Mouse (Mus musculus): ENCODE results near the gene Fstl4.

The Fstl4 gene

DNA sequence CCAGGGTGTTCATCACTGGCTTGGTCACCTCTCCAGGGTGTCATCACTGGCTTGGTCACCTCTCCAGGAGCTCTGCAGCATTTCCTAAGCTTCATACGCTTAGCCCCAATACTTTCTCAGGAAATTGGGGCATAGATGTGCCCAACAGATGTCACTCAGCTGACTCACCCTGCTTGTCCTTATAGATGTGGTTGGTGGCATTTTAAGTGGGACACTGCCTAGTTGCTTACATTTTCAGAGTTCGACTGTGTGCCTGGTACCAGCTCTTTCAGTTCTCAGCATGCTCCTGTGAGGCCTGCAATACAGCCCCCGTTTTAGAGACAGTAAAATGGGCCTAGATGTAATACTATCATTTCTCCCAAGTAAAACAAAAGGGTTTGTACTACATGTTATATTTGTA is 8.6 kb downstream of the Fstl4 start:
- DNase-seq, result no peak

GRCm38 (mm10) chr11:52775291-52775690 is 10.9 kb downstream of the Fstl4 start:
- DNase-seq, result no peak

DNA sequence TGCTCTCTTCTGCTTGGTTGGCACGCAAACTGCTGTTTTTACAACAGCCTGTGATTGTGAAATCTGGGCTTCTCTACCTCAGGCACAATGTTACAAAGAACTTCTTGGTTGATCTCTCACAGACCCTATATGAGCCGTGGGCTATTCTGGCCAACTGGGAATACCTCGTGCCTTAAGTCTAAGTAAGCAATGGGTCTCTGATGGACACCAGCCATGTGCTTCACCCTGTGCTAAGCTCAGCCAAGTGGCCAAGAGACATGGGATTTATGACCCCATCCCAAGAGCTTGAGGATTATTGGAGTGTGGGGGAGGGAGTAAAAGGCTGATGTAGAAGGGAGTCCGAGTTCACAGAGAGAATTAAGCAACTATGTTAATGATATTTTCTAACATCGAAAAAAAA is 18.0 kb downstream of the Fstl4 start:
- no peak for DNase-seq

- no peak for DNase-seq
Observed at GRCm38 (mm10) chr11:52794331-52794730, 29.9 kb downstream of the Fstl4 start.

- DNase-seq, result no peak
Observed at GRCm38 (mm10) chr11:52809542-52809941, 45.1 kb downstream of the Fstl4 start.

DNA sequence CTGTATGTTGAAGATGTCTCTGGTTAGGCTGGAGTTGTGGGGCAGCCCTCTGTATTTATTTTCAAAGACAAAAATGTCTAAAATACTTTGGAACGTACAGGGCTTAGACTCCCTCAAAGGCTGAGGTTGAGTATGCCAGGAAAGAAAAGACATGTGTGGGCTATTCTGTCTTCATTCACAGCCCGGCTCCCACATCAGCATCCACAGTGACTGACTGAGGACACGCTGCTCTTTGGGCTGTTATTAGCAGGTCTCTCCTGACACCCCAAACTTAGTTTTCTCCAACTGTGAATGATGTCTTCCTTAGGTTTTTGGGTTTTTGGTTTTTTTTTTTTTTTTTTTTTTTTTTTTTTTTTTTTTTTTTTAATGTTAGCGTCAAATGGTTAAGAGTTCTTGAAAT is 51.6 kb downstream of the Fstl4 start:
- DNase-seq, result no peak

DNA sequence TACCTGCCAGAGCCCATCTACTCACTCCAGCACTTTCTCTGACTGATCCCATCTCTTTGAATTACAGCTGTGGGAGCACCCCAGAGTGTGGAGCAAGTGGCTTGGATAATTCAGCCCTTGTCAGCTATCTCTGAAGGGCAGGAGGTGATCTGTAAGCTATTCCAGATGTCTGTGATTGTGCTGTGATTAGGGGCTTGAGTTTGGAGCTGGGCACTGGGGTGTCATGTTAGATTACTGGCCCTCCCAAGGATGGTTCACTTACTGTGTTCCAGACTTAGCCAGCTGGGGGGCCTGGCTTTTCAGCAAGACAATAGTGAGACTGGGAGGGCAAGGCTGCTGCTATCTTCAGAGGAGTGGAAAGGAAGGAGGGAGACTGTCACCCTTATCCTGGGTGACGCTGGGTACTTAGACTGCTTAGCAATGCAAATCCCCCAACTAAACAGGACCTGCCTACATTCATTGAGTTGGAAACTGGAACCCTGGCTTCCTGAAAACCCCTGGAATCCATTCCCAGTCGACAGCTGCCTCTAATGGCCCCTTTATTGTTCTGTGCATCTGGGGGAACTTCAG is 56.0 kb downstream of the Fstl4 start:
- DNase-seq, result no peak

DNA sequence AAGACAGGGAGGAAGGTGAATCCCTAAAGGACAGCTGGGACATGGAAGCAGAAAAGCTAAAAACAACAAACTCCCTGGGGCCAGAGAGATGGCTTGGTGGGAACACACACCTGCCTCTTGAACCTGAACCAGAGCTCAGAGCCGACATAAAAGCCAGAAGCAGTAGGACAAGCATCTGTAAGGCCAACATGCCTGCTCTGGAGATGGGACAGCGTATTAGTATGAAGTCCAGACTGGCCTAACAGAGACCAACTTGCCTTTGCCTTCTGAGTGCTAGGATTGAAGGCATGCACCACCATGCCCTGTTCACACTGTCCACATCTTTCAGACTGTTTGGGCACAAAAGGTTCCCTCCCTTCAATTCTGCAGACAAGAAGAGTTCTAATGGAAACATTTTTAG is 62.2 kb downstream of the Fstl4 start:
- DNase-seq, result no peak

DNA sequence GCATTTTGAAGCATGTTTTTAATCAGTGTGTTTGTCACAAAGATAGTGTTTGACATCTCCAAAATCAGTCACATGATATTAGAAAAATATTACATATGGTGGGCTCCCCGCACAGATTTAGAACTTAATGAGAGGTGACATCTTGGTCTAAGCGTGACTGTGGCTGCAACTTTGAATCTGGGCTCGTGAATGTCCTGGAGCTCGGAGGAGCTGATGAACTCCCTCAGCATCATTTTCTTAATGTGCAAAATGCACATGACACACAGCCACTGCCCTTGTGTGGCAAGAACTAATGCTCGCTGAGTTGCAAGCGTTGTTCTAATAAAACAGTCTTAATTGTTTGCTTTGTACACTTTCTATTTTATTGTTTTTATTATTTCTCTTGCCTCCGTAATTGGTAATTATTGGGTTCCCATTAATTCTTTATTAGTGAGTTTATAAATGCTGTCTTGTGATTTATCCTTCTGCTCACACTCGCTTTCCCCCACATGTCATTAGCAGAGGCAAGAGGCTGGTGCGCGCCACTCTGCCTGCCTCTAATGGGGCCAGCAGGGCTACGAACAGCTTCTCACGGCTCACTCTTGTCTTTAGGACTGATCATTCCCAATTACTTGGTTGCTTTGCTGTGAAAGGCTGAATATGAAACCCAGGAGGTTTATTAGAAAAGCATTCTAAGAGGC is 67.3 kb downstream of the Fstl4 start:
- DNase-seq, result no peak

DNA sequence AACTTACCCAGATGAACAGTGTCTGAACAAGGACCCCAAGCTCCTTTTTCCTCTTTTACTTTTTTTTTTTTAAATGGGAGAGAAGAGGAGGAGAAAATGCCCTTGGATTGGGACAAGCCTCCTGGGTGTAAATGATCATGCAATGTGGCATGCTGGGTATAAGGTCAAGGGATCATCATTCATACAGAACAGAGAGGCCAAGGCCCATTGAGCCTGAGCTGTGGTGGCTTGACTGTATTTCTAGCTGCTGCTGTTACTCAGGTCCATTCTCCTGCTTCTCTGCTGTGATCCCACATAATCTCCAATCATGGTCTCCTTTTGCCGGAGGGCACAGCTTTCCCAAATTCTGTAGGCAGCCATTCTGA is 67.9 kb downstream of the Fstl4 start:
- DNase-seq, result no peak

- DNase-seq, result no peak
Observed at GRCm38 (mm10) chr11:52848691-52849090, 84.3 kb downstream of the Fstl4 start.

DNA sequence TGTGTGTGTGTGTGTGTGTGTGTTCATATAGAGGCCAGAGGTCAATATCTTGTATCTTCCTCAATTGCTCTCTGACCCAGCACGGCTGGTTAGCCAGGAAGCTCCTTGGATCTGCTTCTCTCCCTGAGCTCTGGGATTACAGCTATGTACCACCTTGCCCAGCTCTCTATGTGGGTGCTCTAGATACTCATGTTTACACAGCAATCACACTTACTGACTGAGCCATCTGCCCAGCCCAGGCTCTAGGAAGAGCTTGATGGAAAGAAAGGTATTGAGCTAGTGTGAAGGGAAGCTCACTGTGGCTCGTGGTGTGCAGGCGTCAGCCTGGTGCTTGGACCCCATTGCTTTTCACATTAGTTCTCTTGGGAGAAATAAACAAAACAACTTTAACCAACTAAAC is 85.6 kb downstream of the Fstl4 start:
- DNase-seq, result no peak

- DNase-seq, result no peak
Observed at GRCm38 (mm10) chr11:52872846-52873512, 108.5 kb downstream of the Fstl4 start.

DNA sequence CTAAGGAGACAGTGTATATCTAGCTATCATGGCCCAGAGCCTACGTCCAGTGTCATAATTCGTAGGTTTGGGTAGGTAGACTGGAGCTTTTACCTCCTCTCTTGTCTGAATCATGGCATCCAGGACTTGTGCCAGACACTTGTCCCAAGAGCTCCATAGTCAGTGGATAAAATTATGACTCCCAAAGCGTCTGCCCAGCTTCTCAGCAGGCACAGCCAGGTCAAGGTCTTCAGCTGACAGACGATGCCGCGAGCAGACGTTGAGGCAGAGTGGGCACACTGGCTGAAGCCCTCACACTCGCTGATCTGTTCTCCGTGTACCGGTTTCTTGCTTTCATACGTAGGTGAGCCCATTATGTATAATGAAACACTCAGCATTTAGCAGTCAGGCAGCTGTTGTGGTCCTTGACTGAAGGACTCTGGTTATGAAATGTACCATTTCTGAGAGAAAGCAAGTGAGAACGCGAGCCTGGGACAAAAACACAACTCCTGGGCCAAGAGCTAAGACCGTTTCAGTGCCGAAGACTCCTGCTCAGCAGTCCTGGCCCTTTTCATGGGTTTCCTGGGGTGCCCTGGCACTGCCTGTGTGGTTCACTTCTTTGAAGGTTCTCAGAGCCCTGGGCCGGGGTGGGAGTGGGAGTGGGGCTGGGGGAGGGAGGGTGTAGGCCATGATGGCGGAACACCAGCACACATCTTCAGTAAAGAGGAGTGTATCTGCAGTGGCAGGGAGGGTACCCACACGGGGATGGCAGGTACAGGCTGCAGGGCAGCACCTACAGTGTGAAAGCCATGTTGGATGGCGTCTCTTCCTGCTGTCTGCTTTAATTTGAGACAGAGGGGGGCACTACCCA is 111.7 kb downstream of the Fstl4 start:
- peak; percentile 15 for DNase-seq

DNA sequence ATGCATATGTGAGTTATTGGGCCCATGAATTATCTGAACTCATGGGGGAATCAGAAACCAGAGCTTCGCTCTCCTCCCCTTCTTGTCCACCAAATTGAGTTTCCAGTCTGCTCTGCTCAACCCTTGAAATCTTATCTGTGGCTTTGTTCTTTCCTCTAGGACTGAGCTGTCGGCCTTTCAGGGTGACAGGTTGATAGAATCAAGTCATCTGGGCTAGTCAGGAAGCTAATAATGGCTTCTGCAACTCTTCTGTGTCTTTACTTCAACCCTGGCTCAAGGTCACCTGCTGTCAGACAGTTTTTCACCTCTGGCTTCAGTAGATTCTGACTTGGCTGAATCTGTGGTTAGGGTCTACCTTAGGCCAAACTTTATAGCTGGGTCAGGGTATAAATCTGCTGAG is 113.2 kb downstream of the Fstl4 start:
- DNase-seq, result no peak

- no peak for DNase-seq
Observed at GRCm38 (mm10) chr11:52879958-52880357, 115.5 kb downstream of the Fstl4 start.

DNA sequence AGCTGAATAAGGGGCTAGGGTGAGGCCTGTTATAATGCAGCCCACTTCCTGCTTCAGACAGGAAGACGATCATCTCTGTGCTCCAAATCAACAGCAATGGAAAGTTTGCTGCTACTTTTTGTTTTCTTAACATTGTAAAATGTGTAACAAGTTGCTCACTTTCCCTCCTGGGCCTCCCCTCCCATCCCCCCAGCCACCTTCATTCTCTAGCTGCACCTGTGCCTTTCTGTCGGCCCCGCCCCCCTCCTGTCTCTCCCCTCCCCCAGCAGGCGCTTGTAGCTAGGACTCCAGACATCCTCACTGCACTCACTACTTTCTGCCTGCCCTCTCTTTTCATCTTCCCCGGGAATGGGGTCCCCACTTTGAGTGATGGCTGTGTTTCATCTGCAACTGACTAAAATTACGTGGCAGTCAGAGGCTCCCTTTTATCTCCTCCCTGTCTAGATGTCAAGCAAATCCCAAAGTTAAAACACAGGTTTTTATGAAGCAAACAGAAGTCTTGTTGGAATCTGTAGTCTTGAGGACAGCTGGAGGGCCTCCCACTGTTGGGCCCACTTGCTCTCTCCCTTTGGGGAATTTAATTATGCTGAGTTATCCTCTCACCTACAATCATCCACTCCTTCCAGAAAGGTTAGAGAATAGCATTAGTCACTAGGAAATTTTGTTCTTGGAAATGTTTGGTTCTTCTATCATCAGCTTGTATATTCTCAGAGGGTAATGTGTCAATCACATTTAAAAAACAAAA is 122.3 kb downstream of the Fstl4 start:
- no peak for DNase-seq

GRCm38 (mm10) chr11:52888150-52888549 is 123.7 kb downstream of the Fstl4 start:
- DNase-seq, result no peak

GRCm38 (mm10) chr11:52889527-52889926 is 125.1 kb downstream of the Fstl4 start:
- DNase-seq, result no peak

GRCm38 (mm10) chr11:52890156-52890555 is 125.7 kb downstream of the Fstl4 start:
- no peak for DNase-seq

GRCm38 (mm10) chr11:52904101-52904500 is 139.7 kb downstream of the Fstl4 start:
- no peak for DNase-seq

- no peak for DNase-seq
Observed at GRCm38 (mm10) chr11:52910788-52911187, 146.4 kb downstream of the Fstl4 start.

DNA sequence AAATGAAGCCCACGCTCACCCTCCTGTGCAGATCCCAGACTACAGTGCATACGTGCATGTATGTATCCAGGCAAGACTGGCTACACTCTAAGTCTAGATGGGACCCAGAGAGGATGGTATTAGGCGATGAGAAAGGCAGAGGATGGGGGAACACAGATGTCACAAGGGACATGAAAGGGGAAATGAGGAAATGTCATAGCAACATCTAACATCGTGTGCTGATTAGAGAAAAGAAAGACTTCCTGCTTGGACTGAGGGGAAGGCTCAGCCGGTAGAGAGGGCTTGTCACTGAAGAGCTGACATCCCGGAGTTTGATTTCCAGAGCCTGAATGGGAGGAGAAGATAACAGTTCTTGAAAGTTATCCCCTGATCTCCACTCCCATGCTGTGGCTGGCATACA is 150.0 kb downstream of the Fstl4 start:
- no peak for DNase-seq

All from lung, postnatal 14 days (tissue).